Mouse (Mus musculus): ENCODE results near the gene Olfr56.
"Not testable (repeated sequence)": the region's sequence is repeated elsewhere in the genome, so short reads cannot be mapped to it uniquely, and the experiment has no call there.

Gene Olfr56

DNA sequence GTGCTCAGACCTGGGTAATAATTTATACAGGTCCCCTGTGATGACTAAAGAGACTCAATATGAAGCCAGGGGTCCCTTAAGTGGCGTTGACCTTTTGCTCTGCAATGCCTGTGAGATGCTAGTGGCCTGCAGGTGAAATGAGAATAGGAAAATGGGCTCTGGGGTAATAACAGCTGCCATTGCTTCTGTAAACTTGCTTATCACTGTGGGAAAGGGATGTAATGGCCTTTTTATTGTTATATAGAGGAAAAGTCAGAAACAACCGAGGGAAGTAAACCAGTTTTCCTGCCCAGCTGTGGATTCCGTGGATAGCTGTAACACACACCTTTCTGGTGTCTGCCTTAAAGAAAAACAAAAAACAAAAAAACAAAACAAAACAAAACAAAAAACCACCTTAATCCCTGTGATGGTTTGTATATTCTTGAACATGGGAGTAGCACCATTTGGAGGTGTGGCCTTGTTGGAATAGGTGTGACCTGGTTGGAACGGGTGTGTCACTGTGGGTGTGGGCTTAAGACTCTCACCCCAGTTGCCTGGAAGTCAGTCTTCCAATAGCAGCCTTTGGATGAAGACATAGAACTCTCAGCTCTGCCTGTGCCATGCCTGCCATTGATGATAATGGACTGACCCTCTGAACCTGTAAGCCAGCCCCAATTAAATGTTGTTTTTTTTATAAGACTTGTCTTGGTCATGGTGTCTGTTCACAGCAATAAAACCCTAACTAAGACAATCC, 197.5 kb downstream of the Olfr56 start:
- DNase-seq = not testable (repeated sequence)

DNA sequence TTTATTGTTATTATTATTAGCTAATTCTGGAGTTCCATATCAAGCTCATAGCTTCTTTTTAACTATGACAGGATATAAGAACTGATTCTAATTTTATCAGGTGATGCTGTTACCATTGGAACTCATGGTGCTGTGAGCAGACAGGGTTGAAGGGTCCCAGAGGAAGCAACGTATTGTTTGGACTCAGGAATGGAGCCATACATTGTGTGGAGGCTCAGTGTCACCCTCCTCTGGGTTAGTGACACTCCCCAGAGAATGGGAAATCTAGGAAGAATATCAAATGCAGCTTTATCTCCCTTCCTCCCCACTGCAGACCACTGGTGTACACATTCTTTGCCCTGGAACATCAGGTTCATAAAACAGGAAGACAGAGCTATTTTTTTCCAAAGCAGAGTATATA, 204.5 kb downstream of the Olfr56 start:
- no peak for DNase-seq

All from right cerebral cortex, postnatal 4 days (tissue).